Mouse (Mus musculus): Measurements from ENCODE around the gene Gm20765. TPM values are rescaled to one million over a fixed set of nuclear protein-coding genes. Genes with fewer than 3 reads are reported as not detected.

Gm20765 gene
- polyA plus RNA-seq (2014; fragmentation: Illumina TruSeq; extraction: RNeasy Lipid Tissue Mini Kit (QIAGEN cat#74804); ENCODE audit: low read depth, low replicate concordance) = not detected

GRCm38 (mm10) chr10:104185233-104185632 is at the start of gene Gm20765:
Gene Gm20765 (plus strand): TSS chr10:104185533.

DNA sequence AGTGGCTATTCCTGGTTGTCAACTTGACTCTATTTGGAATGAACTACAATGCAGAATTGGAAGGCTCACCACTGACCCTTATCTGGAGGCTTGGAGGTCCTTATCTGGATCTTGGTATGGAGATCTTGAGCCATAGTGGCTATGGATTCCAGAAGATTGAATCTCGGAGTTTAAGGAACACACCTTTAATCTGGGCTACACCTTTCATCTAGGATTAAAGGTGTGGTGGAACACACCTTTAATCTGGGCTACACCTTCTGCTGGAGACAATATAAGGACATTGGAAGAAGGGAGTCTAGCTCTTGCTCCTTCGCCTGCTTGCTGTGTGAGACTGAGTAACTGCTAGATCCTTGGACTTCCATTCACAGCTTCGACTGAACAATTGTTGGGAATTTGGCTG is 42.6 kb upstream of the Gm20765 start, which contains the start of gene Gm21293:
Gene Gm21293 (plus strand): TSS at position 301 of the 400 bp plus-strand sequence.

GRCm38 (mm10) chr10:104151197-104151596 is 34.1 kb upstream of the Gm20765 start, which contains the start of gene Gm6763:
Gene Gm6763 (plus strand): TSS chr10:104151497.

GRCm38 (mm10) chr10:104159706-104160105 is 25.6 kb upstream of the Gm20765 start, which contains the start of gene Gm8764:
Gene Gm8764 (plus strand): TSS chr10:104160006.

DNA sequence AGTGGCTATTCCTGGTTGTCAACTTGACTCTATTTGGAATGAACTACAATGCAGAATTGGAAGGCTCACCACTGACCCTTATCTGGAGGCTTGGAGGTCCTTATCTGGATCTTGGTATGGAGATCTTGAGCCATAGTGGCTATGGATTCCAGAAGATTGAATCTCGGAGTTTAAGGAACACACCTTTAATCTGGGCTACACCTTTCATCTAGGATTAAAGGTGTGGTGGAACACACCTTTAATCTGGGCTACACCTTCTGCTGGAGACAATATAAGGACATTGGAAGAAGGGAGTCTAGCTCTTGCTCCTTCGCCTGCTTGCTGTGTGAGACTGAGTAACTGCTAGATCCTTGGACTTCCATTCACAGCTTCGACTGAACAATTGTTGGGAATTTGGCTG is 17.1 kb upstream of the Gm20765 start, which contains the start of gene Gm21304:
Gene Gm21304 (plus strand): TSS at position 301 of the 400 bp plus-strand sequence.

GRCm38 (mm10) chr10:104176724-104177123 is 8.6 kb upstream of the Gm20765 start, which contains the start of gene Gm21312:
Gene Gm21312 (plus strand): TSS chr10:104177024.

DNA sequence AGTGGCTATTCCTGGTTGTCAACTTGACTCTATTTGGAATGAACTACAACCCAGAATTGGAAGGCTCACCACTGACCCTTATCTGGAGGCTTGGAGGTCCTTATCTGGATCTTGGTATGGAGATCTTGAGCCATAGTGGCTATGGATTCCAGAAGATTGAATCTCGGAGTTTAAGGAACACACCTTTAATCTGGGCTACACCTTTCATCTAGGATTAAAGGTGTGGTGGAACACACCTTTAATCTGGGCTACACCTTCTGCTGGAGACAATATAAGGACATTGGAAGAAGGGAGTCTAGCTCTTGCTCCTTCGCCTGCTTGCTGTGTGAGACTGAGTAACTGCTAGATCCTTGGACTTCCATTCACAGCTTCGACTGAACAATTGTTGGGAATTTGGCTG is 8.4 kb downstream of the Gm20765 start, which contains the start of gene Gm4340:
Gene Gm4340 (plus strand): TSS at position 301 of the 400 bp plus-strand sequence.

Other genes with a start within 250 kb of the Gm20765 start
- gene Gm21293, start 42.5 kb upstream of the Gm20765 start, polyA plus RNA-seq (2014; fragmentation: Illumina TruSeq; extraction: RNeasy Lipid Tissue Mini Kit (QIAGEN cat#74804); ENCODE audit: low read depth, low replicate concordance) = not detected
- not detected for gene Gm6763, start 34.0 kb upstream of the Gm20765 start, polyA plus RNA-seq (2014; fragmentation: Illumina TruSeq; extraction: RNeasy Lipid Tissue Mini Kit (QIAGEN cat#74804); ENCODE audit: low read depth, low replicate concordance)
- gene Gm8764, start 25.5 kb upstream of the Gm20765 start, polyA plus RNA-seq (2014; fragmentation: Illumina TruSeq; extraction: RNeasy Lipid Tissue Mini Kit (QIAGEN cat#74804); ENCODE audit: low read depth, low replicate concordance) = not detected
- not detected for gene Gm21304, start 17.0 kb upstream of the Gm20765 start, polyA plus RNA-seq (2014; fragmentation: Illumina TruSeq; extraction: RNeasy Lipid Tissue Mini Kit (QIAGEN cat#74804); ENCODE audit: low read depth, low replicate concordance)
- gene Gm21312, start 8.5 kb upstream of the Gm20765 start, polyA plus RNA-seq (2014; fragmentation: Illumina TruSeq; extraction: RNeasy Lipid Tissue Mini Kit (QIAGEN cat#74804); ENCODE audit: low read depth, low replicate concordance) = not detected
- not detected for gene Gm4340, start 8.5 kb downstream of the Gm20765 start, polyA plus RNA-seq (2014; fragmentation: Illumina TruSeq; extraction: RNeasy Lipid Tissue Mini Kit (QIAGEN cat#74804); ENCODE audit: low read depth, low replicate concordance)

Measured in testis, adult 10 weeks (tissue).